Mouse (Mus musculus): ENCODE measurements around the gene Tmem174. TPM values are rescaled to one million over a fixed set of nuclear protein-coding genes. Genes with fewer than 3 reads are reported as not detected.

The Tmem174 gene
- polyA plus RNA-seq, 1 experiment from 2014 or later = not detected

DNA sequence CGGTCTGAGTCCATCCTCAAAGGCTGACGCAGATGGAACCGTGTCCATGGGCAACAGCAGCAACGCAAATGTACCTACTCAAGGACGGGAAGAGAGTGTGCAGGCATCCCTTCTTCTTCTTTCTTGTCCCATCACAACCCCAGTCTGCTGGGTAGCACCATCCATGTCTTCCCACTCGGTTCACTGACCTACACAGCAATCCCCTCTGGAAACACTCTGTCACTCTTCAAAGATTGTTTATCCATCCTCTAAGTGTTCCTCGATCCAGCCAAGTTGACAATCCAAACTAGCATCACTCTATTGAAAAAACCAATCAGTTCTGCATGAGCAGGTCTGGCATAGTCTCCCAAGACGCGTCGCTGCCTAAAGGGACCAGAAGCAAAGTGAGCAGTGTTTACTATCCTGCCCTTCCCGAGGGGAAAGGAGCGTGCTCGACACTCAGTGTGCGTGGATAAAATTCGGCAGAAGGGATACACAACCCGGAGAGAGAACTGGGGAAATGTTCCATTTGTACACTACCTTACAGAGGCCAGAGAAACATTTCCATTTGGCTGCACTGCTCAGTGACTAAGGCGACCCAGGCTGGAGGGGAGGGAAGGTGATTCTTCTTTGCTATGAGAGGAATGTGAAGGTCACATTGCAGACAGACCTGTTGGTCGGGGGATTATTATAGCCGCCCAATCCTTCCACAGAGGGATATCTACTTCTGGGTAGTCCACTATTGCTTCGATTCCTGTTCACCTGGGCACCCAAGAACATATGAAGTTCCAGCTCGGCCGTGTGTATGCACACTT is 10.8 kb upstream of the Tmem174 start:
- H3K4me1 ChIP-seq (ENCODE audit: control insufficient read depth, insufficient read depth, low read length) = no peaks in the 10 kb centered on the region
- no peaks in the 10 kb centered on the region for H3K9me3 ChIP-seq (ENCODE audit: control insufficient read depth, low read length)
- no peak overlapping the region for H3K4me2 ChIP-seq (ENCODE audit: low read depth, severe bottlenecking)
- ATAC-seq (ENCODE audit: insufficient number of reproducible peaks, low FRiP score, low TSS enrichment, low read depth) = no peak
- H3K9ac ChIP-seq (ENCODE audit: low read length) = no peak overlapping the region
- H3K27me3 ChIP-seq (ENCODE audit: control insufficient read depth, insufficient read depth, low read length) = no peaks in the 10 kb centered on the region
- DNase-seq (ENCODE audit: low spot score) = no peak
- H3K27ac ChIP-seq (replicated peaks; ENCODE audit: low read depth, low read length) = no peak overlapping the region
- H3K36me3 ChIP-seq (ENCODE audit: control insufficient read depth, insufficient read depth, low read length) = no peaks in the 10 kb centered on the region
- 93% methylated on average over 22 of the region's 22 CpGs for WGBS
- H3K4me3 ChIP-seq (ENCODE audit: low read depth, low read length) = no peak overlapping the region

DNA sequence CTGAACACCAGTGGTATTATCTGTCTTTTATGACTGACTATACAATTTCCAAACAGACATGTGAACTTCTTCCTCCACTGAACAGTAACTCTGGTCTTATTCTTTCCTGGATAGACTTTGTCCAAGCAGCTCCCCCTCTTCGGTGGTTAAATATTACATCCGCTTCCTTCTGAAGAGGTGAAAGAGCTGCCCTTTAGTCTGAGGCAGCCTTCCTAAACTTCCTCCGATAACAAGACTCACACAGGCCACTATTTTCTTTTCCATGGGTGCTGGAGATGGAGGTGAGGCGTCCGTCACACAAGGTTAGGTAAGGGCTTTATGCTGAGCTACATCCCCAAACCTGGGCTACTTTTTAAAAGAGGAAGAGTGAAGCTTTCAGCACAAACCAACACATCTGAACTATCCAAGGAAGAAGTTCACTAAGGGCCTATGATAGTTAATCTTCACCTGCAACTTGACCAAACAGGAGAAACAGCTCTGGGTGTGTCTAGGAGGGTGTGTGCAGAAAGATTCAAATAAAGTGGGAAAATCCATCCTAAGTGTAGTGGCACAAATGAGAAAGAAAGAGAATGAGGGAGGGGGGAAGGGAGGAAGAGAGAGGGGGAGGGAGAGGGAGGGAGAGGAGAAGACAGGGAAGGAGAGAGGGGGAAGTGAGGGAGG is 1.4 kb upstream of the Tmem174 start:
- DNase-seq (ENCODE audit: low spot score) (no peak), ATAC-seq (ENCODE audit: insufficient number of reproducible peaks, low FRiP score, low TSS enrichment, low read depth) (no peak)
- WGBS = 89% methylated on average over 5 of the region's 5 CpGs
- Histone ChIP-seq H3K36me3 (ENCODE audit: control insufficient read depth, insufficient read depth, low read length) (no peaks in the 10 kb centered on the region), H3K27me3 (ENCODE audit: control insufficient read depth, insufficient read depth, low read length) (no peaks in the 10 kb centered on the region), H3K4me3 (ENCODE audit: low read depth, low read length) (no peak overlapping the region), H3K9me3 (ENCODE audit: control insufficient read depth, low read length) (no peaks in the 10 kb centered on the region), H3K4me1 (ENCODE audit: control insufficient read depth, insufficient read depth, low read length) (no peaks in the 10 kb centered on the region), H3K4me2 (ENCODE audit: low read depth, severe bottlenecking) (no peak overlapping the region), H3K27ac (replicated peaks; ENCODE audit: low read depth, low read length) (no peak overlapping the region), H3K9ac (ENCODE audit: low read length) (no peak overlapping the region)

DNA sequence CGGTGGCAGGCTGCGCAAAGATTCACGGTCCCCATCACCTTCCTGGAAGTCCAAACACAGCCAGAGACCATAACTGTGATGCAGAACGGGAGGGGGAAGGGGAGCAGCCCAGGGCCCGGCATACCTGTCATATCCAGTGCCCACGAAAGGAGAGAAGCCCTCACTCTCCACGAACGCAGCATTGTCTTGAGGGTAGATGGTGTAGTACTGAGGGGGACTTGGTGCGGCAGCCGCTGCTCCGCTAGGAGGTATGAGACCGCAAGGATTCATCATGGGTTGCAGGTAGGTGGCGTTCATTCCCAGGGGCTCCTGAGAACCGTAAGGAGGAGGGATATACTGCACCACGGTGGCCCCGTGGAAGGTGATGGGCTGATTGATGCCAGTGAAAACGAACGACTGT is 639 bp downstream of the Tmem174 start:
- no peak for ATAC-seq (ENCODE audit: insufficient number of reproducible peaks, low FRiP score, low TSS enrichment, low read depth)
- H3K4me1 ChIP-seq (ENCODE audit: control insufficient read depth, insufficient read depth, low read length) = peaks cover 2% of the 10 kb centered on the region
- H3K27ac ChIP-seq (replicated peaks; ENCODE audit: low read depth, low read length) = no peak overlapping the region
- H3K4me3 ChIP-seq (ENCODE audit: low read depth, low read length) = no peak overlapping the region
- no peak overlapping the region for H3K4me2 ChIP-seq (ENCODE audit: low read depth, severe bottlenecking)
- no peak overlapping the region for H3K9ac ChIP-seq (ENCODE audit: low read length)
- DNase-seq (ENCODE audit: low spot score) = no peak
- no peaks in the 10 kb centered on the region for H3K9me3 ChIP-seq (ENCODE audit: control insufficient read depth, low read length)
- no peaks in the 10 kb centered on the region for H3K27me3 ChIP-seq (ENCODE audit: control insufficient read depth, insufficient read depth, low read length)
- no peaks in the 10 kb centered on the region for H3K36me3 ChIP-seq (ENCODE audit: control insufficient read depth, insufficient read depth, low read length)
- 71% methylated on average over 18 of the region's 18 CpGs for WGBS

- Histone ChIP-seq H3K4me3 (ENCODE audit: low read depth, low read length) (no peak overlapping the region), H3K27me3 (ENCODE audit: control insufficient read depth, insufficient read depth, low read length) (no peaks in the 10 kb centered on the region), H3K9me3 (ENCODE audit: control insufficient read depth, low read length) (no peaks in the 10 kb centered on the region), H3K27ac (replicated peaks; ENCODE audit: low read depth, low read length) (no peak overlapping the region), H3K4me1 (ENCODE audit: control insufficient read depth, insufficient read depth, low read length) (peaks cover 9% of the 10 kb centered on the region), H3K4me2 (ENCODE audit: low read depth, severe bottlenecking) (no peak overlapping the region), H3K36me3 (ENCODE audit: control insufficient read depth, insufficient read depth, low read length) (no peaks in the 10 kb centered on the region), H3K9ac (ENCODE audit: low read length) (no peak overlapping the region)
- 48% methylated on average over 6 of the region's 6 CpGs for WGBS
- ATAC-seq (ENCODE audit: insufficient number of reproducible peaks, low FRiP score, low TSS enrichment, low read depth) = no peak
- peak; percentile 34 for DNase-seq (ENCODE audit: low spot score)
Observed at GRCm38 (mm10) chr13:98633641-98634484, 3.3 kb downstream of the Tmem174 start.

DNA sequence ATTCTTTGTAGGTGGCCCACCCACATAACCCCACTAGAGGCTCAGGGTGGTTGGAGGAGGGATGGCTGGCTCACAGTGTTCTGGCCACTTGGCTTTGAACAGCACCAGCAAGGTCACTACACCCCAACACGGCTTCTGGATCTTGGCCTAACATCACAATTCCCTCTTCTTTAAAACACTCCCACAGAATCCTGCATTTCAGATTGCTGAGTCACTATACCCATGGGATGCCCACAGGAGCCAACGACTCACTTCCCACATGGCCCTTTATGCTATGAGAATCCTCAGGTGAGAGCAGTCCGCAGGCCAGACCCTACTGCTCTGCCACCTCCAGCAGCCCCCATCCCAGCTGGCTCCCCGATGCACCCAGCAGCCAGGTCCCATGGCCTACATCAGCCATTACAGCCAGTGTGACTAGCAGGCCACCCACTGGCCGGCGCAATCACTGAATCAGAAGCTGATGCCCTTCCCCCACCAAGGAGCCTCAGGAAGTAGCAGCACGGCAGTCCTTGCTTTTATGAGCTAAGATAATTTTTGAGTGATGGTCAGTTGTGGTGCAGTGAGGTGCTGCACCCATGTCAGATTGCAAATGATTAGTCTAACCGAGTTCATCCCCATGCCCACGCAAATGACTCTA is 4.8 kb downstream of the Tmem174 start:
- H3K27me3 ChIP-seq (ENCODE audit: control insufficient read depth, insufficient read depth, low read length) = no peaks in the 10 kb centered on the region
- H3K36me3 ChIP-seq (ENCODE audit: control insufficient read depth, insufficient read depth, low read length) = no peaks in the 10 kb centered on the region
- H3K4me1 ChIP-seq (ENCODE audit: control insufficient read depth, insufficient read depth, low read length) = peaks cover 9% of the 10 kb centered on the region
- no peak overlapping the region for H3K9ac ChIP-seq (ENCODE audit: low read length)
- DNase-seq (ENCODE audit: low spot score) (no peak), ATAC-seq (ENCODE audit: insufficient number of reproducible peaks, low FRiP score, low TSS enrichment, low read depth) (no peak)
- no peak overlapping the region for H3K27ac ChIP-seq (replicated peaks; ENCODE audit: low read depth, low read length)
- WGBS = 70% methylated on average over 9 of the region's 9 CpGs
- no peak overlapping the region for H3K4me3 ChIP-seq (ENCODE audit: low read depth, low read length)
- no peak overlapping the region for H3K4me2 ChIP-seq (ENCODE audit: low read depth, severe bottlenecking)
- no peaks in the 10 kb centered on the region for H3K9me3 ChIP-seq (ENCODE audit: control insufficient read depth, low read length)

GRCm38 (mm10) chr13:98631105-98631838 is 5.9 kb downstream of the Tmem174 start:
- Histone ChIP-seq H3K4me3 (ENCODE audit: low read depth, low read length) (no peak overlapping the region), H3K36me3 (ENCODE audit: control insufficient read depth, insufficient read depth, low read length) (no peaks in the 10 kb centered on the region), H3K27me3 (ENCODE audit: control insufficient read depth, insufficient read depth, low read length) (no peaks in the 10 kb centered on the region), H3K9me3 (ENCODE audit: control insufficient read depth, low read length) (no peaks in the 10 kb centered on the region), H3K4me2 (ENCODE audit: low read depth, severe bottlenecking) (no peak overlapping the region; the same call in 1 of the 2 replicates), H3K4me1 (ENCODE audit: control insufficient read depth, insufficient read depth, low read length) (peaks cover 9% of the 10 kb centered on the region), H3K9ac (ENCODE audit: low read length) (no peak overlapping the region), H3K27ac (replicated peaks; ENCODE audit: low read depth, low read length) (no peak overlapping the region)
- DNase-seq (ENCODE audit: low spot score) = peak; percentile 46
- 40% methylated on average over 20 of the region's 20 CpGs for WGBS
- ATAC-seq (ENCODE audit: insufficient number of reproducible peaks, low FRiP score, low TSS enrichment, low read depth) = peak; percentile 76; the same call in 1 of the 2 replicates

DNA sequence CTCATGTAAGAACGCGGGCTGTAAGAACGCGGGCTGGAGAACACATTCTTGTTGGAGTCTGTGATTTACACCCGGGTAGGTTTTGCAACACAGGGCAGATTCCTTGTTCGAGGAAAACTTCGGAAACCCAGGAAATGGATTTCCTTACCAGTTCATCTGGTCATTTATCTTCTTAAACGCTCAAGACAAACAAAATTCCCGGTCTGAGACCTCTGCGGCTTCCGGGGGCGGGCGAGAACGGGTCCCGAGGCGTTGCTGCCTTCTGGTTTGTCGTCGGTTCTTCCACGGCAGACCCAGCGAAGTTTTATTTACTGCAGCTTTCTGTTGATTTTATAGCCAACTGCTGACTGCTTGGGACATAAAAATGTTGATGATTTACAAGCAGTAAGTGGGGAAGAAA is 10.5 kb downstream of the Tmem174 start:
- Histone ChIP-seq H3K27ac (replicated peaks; ENCODE audit: low read depth, low read length) (no peak overlapping the region), H3K36me3 (ENCODE audit: control insufficient read depth, insufficient read depth, low read length) (no peaks in the 10 kb centered on the region), H3K4me3 (ENCODE audit: low read depth, low read length) (no peak overlapping the region), H3K9me3 (ENCODE audit: control insufficient read depth, low read length) (no peaks in the 10 kb centered on the region), H3K4me1 (ENCODE audit: control insufficient read depth, insufficient read depth, low read length) (peaks cover 8% of the 10 kb centered on the region), H3K9ac (ENCODE audit: low read length) (no peak overlapping the region), H3K27me3 (ENCODE audit: control insufficient read depth, insufficient read depth, low read length) (no peaks in the 10 kb centered on the region), H3K4me2 (ENCODE audit: low read depth, severe bottlenecking) (no peak overlapping the region)
- no peak for ATAC-seq (ENCODE audit: insufficient number of reproducible peaks, low FRiP score, low TSS enrichment, low read depth)
- peak; percentile 61 for DNase-seq (ENCODE audit: low spot score)
- WGBS = 45% methylated on average over 20 of the region's 20 CpGs

Measured in limb, embryonic 11.5 days (tissue).